Mouse (Mus musculus) heart, embryonic 10.5 days (tissue): ENCODE data around the gene Pik3ca. TPM values are rescaled to one million over a fixed set of nuclear protein-coding genes. Genes with fewer than 3 reads are reported as not detected.

ENCODE experiments used
- polyA plus RNA-seq: library from polyadenylated mRNA; unstranded; fragments of >200 nt; fragmentation: Nextera tagmentation; extraction: Ambion mirVana; gene quantifications from 2 replicates; pipeline ENCODE4 v1.2.1, GENCODE M21; 2016

Pik3ca gene
- polyA plus RNA-seq, 1 experiment from 2014 or later = 6.1 TPM

Other genes with a start within 250 kb of the Pik3ca start
- gene Zmat3, start 31.7 kb upstream of the Pik3ca start, polyA plus RNA-seq = 4.6 and 5.3 TPM in 2 replicates
- gene Kcnmb3, start 94.6 kb downstream of the Pik3ca start, polyA plus RNA-seq = not detected in 2 replicates
- 31.4 and 40.2 TPM in 2 replicates for gene Zfp639, start 112.6 kb downstream of the Pik3ca start, polyA plus RNA-seq
- gene Mfn1, start 131.8 kb downstream of the Pik3ca start, polyA plus RNA-seq = 45.6 and 65.3 TPM in 2 replicates
- 57.9 and 59.5 TPM in 2 replicates for gene Gnb4, start 218.9 kb downstream of the Pik3ca start, polyA plus RNA-seq